Comparison of ENCODE assay signal across 8 mouse cellular contexts in the genomic region with DNA sequence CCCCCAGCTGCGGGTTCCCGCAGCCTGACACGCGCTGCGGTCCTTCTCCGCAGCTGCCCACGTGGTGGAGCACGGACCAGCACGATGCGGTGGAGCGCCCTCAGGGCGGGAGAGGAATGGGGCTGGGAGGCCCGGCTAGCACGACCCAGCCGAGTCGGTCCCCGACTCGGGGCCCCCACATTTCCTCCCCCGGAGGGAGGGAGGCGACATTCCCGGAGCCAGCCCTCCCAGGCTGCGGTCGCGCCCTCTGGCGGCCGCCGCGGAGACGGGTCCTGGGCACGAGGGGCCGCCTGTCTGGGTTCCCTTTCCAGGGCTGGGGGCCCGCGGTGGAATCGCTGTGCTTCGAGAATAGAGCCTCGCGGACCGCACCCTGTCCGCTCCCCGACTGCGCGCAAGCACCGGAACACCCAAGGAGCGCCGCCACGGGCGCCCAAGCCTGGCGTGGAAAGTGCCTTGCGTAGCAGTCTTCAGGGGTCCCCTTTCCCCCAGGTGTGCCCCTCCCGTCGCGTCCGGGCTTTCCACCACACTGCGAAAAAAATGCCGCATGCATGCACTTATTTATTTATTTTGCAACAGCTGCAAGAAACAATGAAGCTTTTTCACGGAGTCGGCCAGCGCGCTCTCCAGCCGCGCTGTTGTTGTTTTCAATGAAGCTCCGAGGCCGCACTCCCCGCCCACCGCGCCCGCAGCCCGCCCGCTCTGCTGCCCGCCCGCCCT. TPM values are rescaled to one million over a fixed set of nuclear protein-coding genes. Genes with fewer than 3 reads are reported as not detected.
DNase-seq lines count a peak whose midpoint lies in the region; ATAC-seq lines count a peak whose summit lies in the region.

No protein-coding gene starts in this region.

- peak overlapping the region; percentile 79 for H3K9ac ChIP-seq in embryonic facial prominence, embryonic 11.5 days (replicated peaks; ENCODE audit: low read length)
- peak overlapping the region; percentile 96 for H3K9ac ChIP-seq in midbrain, embryonic 11.5 days (ENCODE audit: low read length)

- H3K4me3 ChIP-seq in embryonic facial prominence, embryonic 11.5 days (ENCODE audit: low read depth, low read length) = peak overlapping the region; percentile 98
- peak overlapping the region; percentile 78 for H3K4me3 ChIP-seq in limb, embryonic 10.5 days
- peak overlapping the region; percentile 94 for H3K4me3 ChIP-seq in midbrain, embryonic 11.5 days (ENCODE audit: low read depth, low read length)

- peak overlapping the region; percentile 99 for H3K27ac ChIP-seq in embryonic facial prominence, embryonic 11.5 days (replicated peaks; ENCODE audit: low read depth, low read length)
- H3K27ac ChIP-seq in limb, embryonic 10.5 days = peak overlapping the region; percentile 100
- H3K27ac ChIP-seq in midbrain, embryonic 11.5 days (ENCODE audit: low read depth, low read length) = peak overlapping the region; percentile 99

- no peaks in the 10 kb centered on the region for H3K4me1 ChIP-seq in embryonic facial prominence, embryonic 11.5 days (ENCODE audit: control insufficient read depth, insufficient read depth, low read length)
- peaks cover 25% of the 10 kb centered on the region for H3K4me1 ChIP-seq in limb, embryonic 10.5 days
- peaks cover 10% of the 10 kb centered on the region for H3K4me1 ChIP-seq in midbrain, embryonic 11.5 days (ENCODE audit: control insufficient read depth, insufficient read depth, low read length)

- no peaks in the 10 kb centered on the region for H3K9me3 ChIP-seq in embryonic facial prominence, embryonic 11.5 days (replicated peaks; ENCODE audit: control insufficient read depth, low read length)
- H3K9me3 ChIP-seq in limb, embryonic 10.5 days (replicated peaks) = no peaks in the 10 kb centered on the region
- H3K9me3 ChIP-seq in midbrain, embryonic 11.5 days (ENCODE audit: control insufficient read depth, low read length) = no peaks in the 10 kb centered on the region

- ATAC-seq in embryonic facial prominence, embryonic 11.5 days (replicated peaks; ENCODE audit: insufficient number of reproducible peaks, low FRiP score, low TSS enrichment, low read depth) = peak; percentile 82
- peak; percentile 79 for ATAC-seq in midbrain, embryonic 11.5 days (ENCODE audit: low FRiP score)

- no peaks in the 10 kb centered on the region for H3K27me3 ChIP-seq in embryonic facial prominence, embryonic 11.5 days (ENCODE audit: control insufficient read depth, insufficient read depth, low read length)
- H3K27me3 ChIP-seq in limb, embryonic 10.5 days (ENCODE audit: low read depth, poor library complexity, severe bottlenecking) = peaks cover 7% of the 10 kb centered on the region; the same call in 1 of the 2 replicates
- H3K27me3 ChIP-seq in midbrain, embryonic 11.5 days (ENCODE audit: control insufficient read depth, insufficient read depth, low read length) = no peaks in the 10 kb centered on the region

- under 1% methylated on average over 48 of the region's 71 CpGs for WGBS in embryonic facial prominence, embryonic 11.5 days
- WGBS in limb, embryonic 10.5 days = under 1% methylated on average over 62 of the region's 71 CpGs
- WGBS in midbrain, embryonic 11.5 days = under 1% methylated on average over 54 of the region's 71 CpGs

- H3K36me3 ChIP-seq in embryonic facial prominence, embryonic 11.5 days (replicated peaks; ENCODE audit: control insufficient read depth, insufficient read depth, low read depth, low read length) = no peaks in the 10 kb centered on the region
- H3K36me3 ChIP-seq in limb, embryonic 10.5 days = no peaks in the 10 kb centered on the region
- H3K36me3 ChIP-seq in midbrain, embryonic 11.5 days (ENCODE audit: control insufficient read depth, insufficient read depth, low read length) = no peaks in the 10 kb centered on the region

- DNase-seq in adrenal gland, postnatal 36 days = peak; percentile 88 to 92
- peak; percentile 90 for DNase-seq in embryonic facial prominence, embryonic 11.5 days (ENCODE audit: low spot score)
- DNase-seq in heart, adult 11 months = peak; percentile 98
- DNase-seq in kidney, adult 11 months = peak; percentile 75
- peak; percentile 96 for DNase-seq in limb, embryonic 10.5 days (ENCODE audit: low spot score)
- DNase-seq in midbrain, embryonic 11.5 days (ENCODE audit: low spot score, missing footprints) = peak; percentile 99
- peak; percentile 51 for DNase-seq in skeletal muscle tissue, adult 2 months (ENCODE audit: low read depth, low spot score)
- peak; percentile 82 for DNase-seq in yolk sac, embryonic 10.5 days (ENCODE audit: low spot score)

- H3K4me2 ChIP-seq in embryonic facial prominence, embryonic 11.5 days (ENCODE audit: low read depth, low read length) = peak overlapping the region; percentile 97
- H3K4me2 ChIP-seq in midbrain, embryonic 11.5 days = peak overlapping the region; percentile 99

RNA-seq across cellular contexts. Expression of gene Igf1r, which starts 1.7 kb away (rescaled TPM):
- total RNA-seq in adrenal gland, postnatal 36 days (2021) = 10 to 100 TPM; 74.1 to 87.4 TPM
- polyA plus RNA-seq in embryonic facial prominence, embryonic 11.5 days (2014; fragmentation: Nextera tagmentation; extraction: Ambion mirVana) = 19.4 and 20.2 TPM in 2 replicates
- polyA plus RNA-seq in limb, embryonic 10.5 days (2016; fragmentation: Nextera tagmentation; extraction: Ambion mirVana) = 21.8 and 27.9 TPM in 2 replicates
- 20.0 and 20.8 TPM in 2 replicates for polyA plus RNA-seq in midbrain, embryonic 11.5 days (2014; fragmentation: Nextera tagmentation; extraction: Ambion mirVana)

Comparison
In these comparisons a context has a peak if more than half of its experiments do, and no peak if none do; other contexts are left out.
1. Peak in every context shown above with its lines: DNase-seq, ATAC-seq, H3K4me3 ChIP-seq and H3K27ac ChIP-seq.